Mouse (Mus musculus): ENCODE measurements around the gene Krtap22-2.
"Not testable (repeated sequence)": the region's sequence is repeated elsewhere in the genome, so short reads cannot be mapped to it uniquely, and the experiment has no call there.

Gene Krtap22-2

DNA sequence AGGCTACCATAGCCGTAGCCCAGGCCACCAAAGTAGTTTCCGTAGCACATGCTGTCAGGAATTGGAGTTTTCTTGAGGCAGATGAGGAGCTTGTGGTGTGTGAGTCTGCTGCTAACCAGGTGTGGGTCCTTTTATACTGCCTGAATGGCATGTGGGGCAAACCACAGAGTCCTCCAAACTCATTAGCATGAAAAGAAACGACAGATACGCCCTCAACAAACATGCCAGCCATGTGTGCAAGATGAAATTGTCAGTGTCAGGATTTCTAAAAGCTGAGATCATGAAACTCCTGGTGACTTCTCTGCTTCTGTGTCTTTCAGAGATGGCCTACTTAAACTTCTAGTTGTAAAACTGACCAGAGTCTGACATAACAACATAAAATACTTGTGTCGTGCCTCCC lies at the start of gene Krtap22-2:
Gene Krtap22-2, minus strand, starts transcription at position 101 of the 400 bp plus-strand sequence.
- DNase-seq (ENCODE audit: low spot score in 2 of 2) = no peak

GRCm38 (mm10) chr16:89047783-89048182 lies 37.2 kb upstream of the Krtap22-2 start, which contains the start of gene Krtap6-5:
TSS of gene Krtap6-5 (minus strand) at chr16:89047883.
- no peak for DNase-seq (ENCODE audit: low spot score in 2 of 2)

DNA sequence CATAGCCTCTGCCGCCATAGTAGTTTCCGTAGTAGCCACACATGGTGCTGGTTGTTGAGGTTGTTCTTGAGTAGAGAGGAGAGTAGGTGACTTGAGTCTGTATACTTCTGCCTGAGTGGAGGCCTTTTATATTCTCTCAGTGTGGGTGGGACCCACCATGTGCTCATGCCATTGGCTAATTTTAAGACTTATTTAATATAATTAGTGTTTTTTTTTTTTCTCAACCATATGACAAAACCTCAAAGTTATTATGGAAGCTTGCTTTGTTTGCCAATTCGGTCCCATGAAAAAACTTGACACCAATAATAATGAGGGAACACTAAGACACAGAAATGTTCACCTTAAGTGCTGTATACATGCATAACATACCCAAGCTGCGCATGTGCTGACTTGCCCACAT lies 30.8 kb upstream of the Krtap22-2 start, which contains the start of gene Gm10228:
Gene Gm10228, minus strand, starts transcription at position 101 of the 400 bp plus-strand sequence.
- DNase-seq (ENCODE audit: low spot score in 2 of 2) = not testable (repeated sequence)

DNA sequence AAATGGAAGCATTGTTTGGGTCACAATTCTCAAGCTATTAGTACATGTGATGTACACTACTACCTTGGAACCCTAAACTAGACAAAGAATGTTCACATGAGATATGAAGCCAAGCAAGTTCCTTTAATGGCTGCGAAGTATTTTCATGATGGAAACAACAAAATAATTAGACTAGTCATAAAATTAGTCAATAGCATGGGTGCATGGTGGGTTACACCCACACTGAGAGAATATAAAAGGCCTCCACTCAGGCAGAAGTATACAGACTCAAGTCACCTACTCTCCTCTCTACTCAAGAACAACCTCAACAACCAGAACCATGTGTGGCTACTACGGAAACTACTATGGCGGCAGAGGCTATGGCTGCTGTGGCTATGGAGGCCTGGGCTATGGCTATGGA lies 20.8 kb upstream of the Krtap22-2 start, which contains the start of gene Krtap6-1:
Gene Krtap6-1, plus strand, starts transcription at position 301 of the 400 bp plus-strand sequence.
- not testable (repeated sequence) for DNase-seq (ENCODE audit: low spot score in 2 of 2)

DNA sequence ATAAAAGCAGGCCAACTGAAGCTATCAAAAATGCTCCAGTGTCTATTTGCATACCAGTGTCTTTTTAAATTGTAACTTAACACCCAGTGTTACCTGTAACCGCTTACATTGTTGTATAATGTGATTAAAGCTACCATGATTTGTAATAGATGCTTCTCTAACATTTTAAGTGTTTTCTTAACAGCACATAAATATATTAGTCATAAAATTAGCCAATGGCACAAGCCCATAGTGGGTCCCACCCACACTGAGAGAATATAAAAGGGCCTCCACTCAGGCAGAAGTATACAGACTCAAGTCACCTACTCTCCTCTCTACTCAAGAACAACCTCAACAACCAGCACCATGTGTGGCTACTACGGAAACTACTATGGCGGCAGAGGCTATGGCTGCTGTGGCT lies 4.4 kb upstream of the Krtap22-2 start, which contains the start of gene Gm10229:
Gene Gm10229, plus strand, starts transcription at position 301 of the 400 bp plus-strand sequence.
- not testable (repeated sequence) for DNase-seq (ENCODE audit: low spot score in 2 of 2)

DNA sequence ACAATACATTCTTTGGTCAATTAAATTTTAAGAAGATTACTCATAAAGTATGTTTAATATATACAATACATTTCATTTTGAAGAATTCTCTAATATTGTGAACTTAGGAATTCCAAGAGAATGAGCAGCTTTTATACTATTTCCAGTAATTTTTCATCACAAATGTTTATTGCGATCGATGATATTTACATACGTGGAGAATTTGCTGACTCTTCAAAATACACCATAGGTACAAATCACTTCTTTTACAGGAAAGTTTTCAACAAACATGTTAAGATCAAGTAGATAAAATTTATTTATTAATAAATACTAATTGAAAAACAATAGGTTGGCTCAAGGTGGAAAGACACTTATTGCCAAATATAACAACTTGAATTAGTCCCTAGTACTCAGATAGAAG lies 3.4 kb upstream of the Krtap22-2 start:
- no peak for DNase-seq (ENCODE audit: low spot score in 2 of 2)

GRCm38 (mm10) chr16:88962773-88963172 lies 47.8 kb downstream of the Krtap22-2 start, which contains the start of gene Krtap16-3:
TSS of gene Krtap16-3 (minus strand) at chr16:88962873.
- DNase-seq (ENCODE audit: low spot score in 2 of 2) = no peak
